24 mouse cellular contexts compared by ENCODE assay signal in the genomic region with DNA sequence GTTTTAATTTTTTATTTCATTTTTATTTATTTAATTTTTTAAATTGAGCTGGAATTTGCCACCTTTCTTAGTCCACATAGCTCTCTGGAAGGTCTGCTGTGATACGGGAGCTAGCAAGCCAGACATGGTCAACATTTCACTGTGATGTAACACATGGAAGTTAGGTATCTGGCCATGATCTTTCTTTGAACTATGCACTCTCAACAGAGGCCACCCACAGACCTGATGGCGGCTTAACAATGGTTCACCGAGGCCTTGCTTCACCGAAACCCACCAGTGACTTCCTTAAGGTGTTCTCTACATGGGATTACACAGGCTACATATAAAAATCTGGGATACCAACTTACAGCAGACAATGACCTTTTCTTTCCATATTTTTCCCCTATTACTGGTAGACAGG. TPM values are rescaled to one million over a fixed set of nuclear protein-coding genes. Genes with fewer than 3 reads are reported as not detected.
A peak's percentile ranks its signal among the peaks of the same experiment; 100 is the strongest.
DNase-seq lines count a peak whose midpoint lies in the region; ATAC-seq and TF ChIP-seq lines count a peak whose summit lies in the region.
"Had no signal": no experiment of that assay in that cellular context is flagged by ENCODE, and none has a peak within 500 bp of the region (broad histone marks: within the 10 kb centered on the region; RNA-seq: fewer than 3 reads in every experiment).

No protein-coding gene starts in this region.

- H3K4me2 ChIP-seq in intestine, embryonic 14.5 days (ENCODE audit: low read length): no peak overlapping the region
- H3K4me2 ChIP-seq in liver, embryonic 12.5 days: no peak overlapping the region
- peak overlapping the region; percentile 24; the same call in 1 of the 2 replicates for H3K4me2 ChIP-seq in liver, postnatal 0 days (ENCODE audit: low read depth, low read length)
- H3K4me2 ChIP-seq: forebrain, embryonic 13.5 days; heart, embryonic 12.5 days; hindbrain, embryonic 14.5 days; kidney, embryonic 15.5 days; midbrain, embryonic 12.5 days; neural tube, embryonic 13.5 days had no signal

- no peak overlapping the region for H3K4me3 ChIP-seq in intestine, embryonic 14.5 days (ENCODE audit: low read depth, low read length)
- no peak overlapping the region for H3K4me3 ChIP-seq in liver, embryonic 12.5 days
- no peak overlapping the region for H3K4me3 ChIP-seq in liver, postnatal 0 days (ENCODE audit: low read depth, low read length)
- H3K4me3 ChIP-seq: forebrain, embryonic 13.5 days; heart, embryonic 12.5 days; kidney, embryonic 15.5 days; megakaryocyte, embryonic 14.5 days; midbrain, embryonic 12.5 days; myocyte; neural tube, embryonic 13.5 days had no signal

- no peaks in the 10 kb centered on the region for H3K27me3 ChIP-seq in intestine, embryonic 14.5 days (replicated peaks; ENCODE audit: control insufficient read depth, insufficient read depth, low read length)
- H3K27me3 ChIP-seq in liver, embryonic 12.5 days (replicated peaks): no peaks in the 10 kb centered on the region
- no peaks in the 10 kb centered on the region for H3K27me3 ChIP-seq in liver, postnatal 0 days (ENCODE audit: insufficient read depth, low read length)
- H3K27me3 ChIP-seq: CH12.LX; forebrain, embryonic 13.5 days; heart, embryonic 12.5 days; kidney, embryonic 15.5 days; megakaryocyte, embryonic 14.5 days; midbrain, embryonic 12.5 days; neural tube, embryonic 13.5 days had no signal

- WGBS in intestine, embryonic 14.5 days: 64% methylated on average over 4 of the region's 4 CpGs
- WGBS in liver, embryonic 12.5 days (ENCODE audit: insufficient replicate concordance): 84% methylated on average over 4 of the region's 4 CpGs
- 67% methylated on average over 4 of the region's 4 CpGs for whole genome bisulfite sequencing in liver, postnatal 0 days (ENCODE audit: insufficient replicate concordance)

- no peaks in the 10 kb centered on the region for H3K9me3 ChIP-seq in intestine, embryonic 14.5 days (ENCODE audit: control insufficient read depth, low read length)
- no peaks in the 10 kb centered on the region for H3K9me3 ChIP-seq in liver, embryonic 12.5 days (replicated peaks)
- no peaks in the 10 kb centered on the region for H3K9me3 ChIP-seq in liver, postnatal 0 days (ENCODE audit: low read length)
- H3K9me3 ChIP-seq: forebrain, embryonic 13.5 days; heart, embryonic 12.5 days; kidney, embryonic 15.5 days; megakaryocyte, embryonic 14.5 days; midbrain, embryonic 12.5 days; neural tube, embryonic 13.5 days had no signal

- DNase-seq in heart, adult 11 months: peak; percentile 29
- DNase-seq in heart, adult 9 months (ENCODE audit: low spot score in 2 of 2): no peak
- DNase-seq in intestine, embryonic 14.5 days (ENCODE audit: low spot score): peak; percentile 48
- DNase-seq in liver, postnatal 0 days: no peak
- no peak for DNase-seq in left cerebral cortex, adult 8-10 months (ENCODE audit: low spot score in 2 of 2)
- no peak for DNase-seq in cerebellum, adult 11-12 months
- DNase-seq in gastrocnemius, postnatal 4 days (ENCODE audit: low spot score in 2 of 2): no peak
- DNase-seq: cerebellum, adult 9-10 months; cerebellum, postnatal 36 days; gastrocnemius, postnatal 10 days; lung, postnatal 4 days; thymus, adult 18-20 months; thymus, postnatal 25 days had no signal

- no peak overlapping the region for H3K9ac ChIP-seq in intestine, embryonic 14.5 days (ENCODE audit: low read length)
- no peak overlapping the region for H3K9ac ChIP-seq in liver, embryonic 12.5 days
- H3K9ac ChIP-seq in liver, postnatal 0 days (replicated peaks): no peak overlapping the region
- H3K9ac ChIP-seq: forebrain, embryonic 13.5 days; heart, embryonic 12.5 days; hindbrain, embryonic 14.5 days; kidney, embryonic 15.5 days; midbrain, embryonic 12.5 days; neural tube, embryonic 13.5 days had no signal

- H3K4me1 ChIP-seq in intestine, embryonic 14.5 days (replicated peaks; ENCODE audit: control insufficient read depth, insufficient read depth, low read length): peaks cover 3% of the 10 kb centered on the region; the same call in 1 of the 2 replicates
- H3K4me1 ChIP-seq in liver, embryonic 12.5 days: 0 out of 2 replicates have a peak, but pooled peaks cover 7% of the 10 kb centered on the region
- H3K4me1 ChIP-seq in liver, postnatal 0 days (ENCODE audit: insufficient read depth): peaks cover 4% of the 10 kb centered on the region
- H3K4me1 ChIP-seq: forebrain, embryonic 13.5 days; kidney, embryonic 15.5 days; midbrain, embryonic 12.5 days; neural tube, embryonic 13.5 days had no signal

- TF ChIP-seq EP300 in liver, postnatal 0 days (IDR thresholded peaks at IDR 0.05; ENCODE audit: low read depth): no peak

- ATAC-seq in intestine, embryonic 14.5 days (replicated peaks; ENCODE audit: low FRiP score, low TSS enrichment, low read depth): peak; percentile 14; the same call in 1 of the 2 replicates
- ATAC-seq in liver, embryonic 12.5 days: peak; percentile 68
- ATAC-seq in liver, postnatal 0 days: peak; percentile 82
- ATAC-seq: activated CD4-positive, CD25-positive, alpha-beta regulatory T cell, adult 4 months; forebrain, embryonic 13.5 days had no signal

- TF ChIP-seq CTCF in liver, postnatal 0 days (IDR thresholded peaks at IDR 0.05; ENCODE audit: low read depth): no peak

- H3K27ac ChIP-seq in intestine, embryonic 14.5 days (ENCODE audit: low read depth): no peak overlapping the region
- H3K27ac ChIP-seq in liver, embryonic 12.5 days: no peak overlapping the region
- H3K27ac ChIP-seq in liver, postnatal 0 days (ENCODE audit: low read depth): peak overlapping the region; percentile 71
- H3K27ac ChIP-seq: forebrain, embryonic 13.5 days; hindbrain, embryonic 14.5 days; kidney, embryonic 15.5 days; midbrain, embryonic 12.5 days; neural tube, embryonic 13.5 days had no signal

- peaks cover 78% of the 10 kb centered on the region for H3K36me3 ChIP-seq in intestine, embryonic 14.5 days (ENCODE audit: control insufficient read depth, insufficient read depth, low read length)
- H3K36me3 ChIP-seq in liver, embryonic 12.5 days: peaks cover 94% of the 10 kb centered on the region
- peaks cover 45% of the 10 kb centered on the region for H3K36me3 ChIP-seq in liver, postnatal 0 days (replicated peaks; ENCODE audit: insufficient read depth, low read length)

RNA-seq across cellular contexts. Expression of a gene that starts 26.2 kb away (rescaled TPM):
- 4.6 and 4.9 TPM in 2 replicates for polyA plus RNA-seq in intestine, embryonic 14.5 days (2014; fragmentation: Nextera tagmentation; extraction: Ambion mirVana)
- polyA plus RNA-seq in liver, embryonic 12.5 days (2016; fragmentation: Nextera tagmentation; extraction: Ambion mirVana): 1.4 and 2.2 TPM in 2 replicates
- 1.5 and 1.8 TPM in 2 replicates for polyA plus RNA-seq in liver, postnatal 0 days (2015; fragmentation: Nextera tagmentation; extraction: Ambion mirVana)
- total RNA-seq in left cerebral cortex, adult 8-10 months (2022): 10 to 100 TPM; 57.1 to 73.0 (median 65.9) TPM
- total RNA-seq in gastrocnemius, postnatal 4 days (2021): 10 to 100 TPM; 17.9 to 18.0 TPM

RNA-seq across cellular contexts. Expression of a gene that starts 41.1 kb away (rescaled TPM):
- 73.2 and 86.4 TPM in 2 replicates for polyA plus RNA-seq in intestine, embryonic 14.5 days (2014; fragmentation: Nextera tagmentation; extraction: Ambion mirVana)
- 43.0 and 43.2 TPM in 2 replicates for polyA plus RNA-seq in liver, embryonic 12.5 days (2016; fragmentation: Nextera tagmentation; extraction: Ambion mirVana)
- 6.0 and 6.4 TPM in 2 replicates for polyA plus RNA-seq in liver, postnatal 0 days (2015; fragmentation: Nextera tagmentation; extraction: Ambion mirVana)
- 1 to 10 TPM; 3.3 to 6.2 (median 5.1) TPM for total RNA-seq in left cerebral cortex, adult 8-10 months (2022)
- total RNA-seq in gastrocnemius, postnatal 4 days (2021): 10 to 100 TPM; 19.8 to 20.1 TPM

RNA-seq across cellular contexts. Expression of a gene that starts 43.1 kb away (rescaled TPM):
- 44.6 and 46.5 TPM in 2 replicates for polyA plus RNA-seq in intestine, embryonic 14.5 days (2014; fragmentation: Nextera tagmentation; extraction: Ambion mirVana)
- polyA plus RNA-seq in liver, embryonic 12.5 days (2016; fragmentation: Nextera tagmentation; extraction: Ambion mirVana): 139 and 143 TPM in 2 replicates
- polyA plus RNA-seq in liver, postnatal 0 days (2015; fragmentation: Nextera tagmentation; extraction: Ambion mirVana): 57.6 and 59.0 TPM in 2 replicates
- total RNA-seq in left cerebral cortex, adult 8-10 months (2022): 10 to 100 TPM; 47.5 to 65.3 (median 51.6) TPM
- total RNA-seq in gastrocnemius, postnatal 4 days (2021): 10 to 100 TPM; 34.1 to 34.5 TPM

Comparison
In these comparisons a context has a peak if more than half of its experiments do, and no peak if none do; other contexts are left out.
1. DNase-seq: peak in heart, adult 11 months (single experiment) and intestine, embryonic 14.5 days (single experiment); none in heart, adult 9 months (0 of 2), liver, postnatal 0 days (single experiment), left cerebral cortex, adult 8-10 months (0 of 2), cerebellum, adult 11-12 months (single experiment) and gastrocnemius, postnatal 4 days (0 of 2).
2. ATAC-seq: peak in every context shown above with its lines; median percentile 82 in liver, postnatal 0 days; 68 in liver, embryonic 12.5 days; 14 in intestine, embryonic 14.5 days.